Mouse (Mus musculus): Measurements from ENCODE around the gene Taar8a. TPM values are rescaled to one million over a fixed set of nuclear protein-coding genes. Genes with fewer than 3 reads are reported as not detected.

Gene Taar8a
- not detected for polyA plus RNA-seq (2014; fragmentation: Illumina TruSeq; extraction: RNeasy Lipid Tissue Mini Kit (QIAGEN cat#74804); ENCODE audit: low read depth, low replicate concordance)

DNA sequence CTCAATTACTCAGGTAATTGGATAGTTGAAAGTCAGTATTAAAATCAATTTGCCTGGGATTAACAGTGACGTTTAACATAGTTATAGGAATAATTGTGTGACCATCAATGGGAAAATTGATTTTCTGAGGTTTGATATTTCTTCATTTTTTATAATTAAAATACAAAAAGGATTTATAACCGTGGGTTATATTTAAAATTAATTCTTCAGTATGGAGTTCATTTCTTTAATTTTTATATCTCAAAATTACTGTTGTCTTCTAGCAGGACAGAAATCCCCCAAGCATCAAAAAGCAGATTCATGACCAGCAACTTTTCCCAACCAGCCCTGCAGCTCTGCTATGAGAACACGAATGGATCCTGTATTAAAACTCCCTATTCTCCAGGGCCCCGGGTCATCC lies at the start of gene Taar8a:
Taar8a (plus strand) TSS at position 301 of the 400 bp plus-strand sequence.

GRCm38 (mm10) chr10:24026922-24027321 lies 49.4 kb upstream of the Taar8a start, which contains the start of gene Taar7d:
Gene Taar7d, plus strand, starts transcription at chr10:24027222.

GRCm38 (mm10) chr10:24037314-24037713 lies 39.0 kb upstream of the Taar8a start, which contains the start of gene Taar7e:
Gene Taar7e, plus strand, starts transcription at chr10:24037614.

DNA sequence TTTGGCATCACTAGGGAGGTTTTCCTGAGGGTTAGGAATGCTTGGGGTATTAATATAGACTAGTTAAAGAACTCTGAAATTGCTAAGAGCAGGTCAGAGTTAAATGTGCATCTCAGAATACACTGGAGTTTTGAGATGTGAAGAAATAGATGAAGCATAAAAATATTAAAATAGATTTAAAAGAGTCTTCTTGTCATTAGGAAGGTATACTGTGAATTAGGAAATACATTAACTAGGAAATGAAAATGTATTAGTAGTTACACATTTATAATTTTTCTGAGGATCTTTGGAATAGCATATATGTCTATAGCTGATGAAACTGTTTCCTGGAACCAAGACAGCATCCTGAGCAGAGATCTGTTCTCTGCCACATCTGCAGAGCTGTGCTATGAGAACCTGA lies 27.1 kb upstream of the Taar8a start, which contains the start of gene Taar7f:
Taar7f (plus strand) TSS at position 301 of the 400 bp plus-strand sequence.

DNA sequence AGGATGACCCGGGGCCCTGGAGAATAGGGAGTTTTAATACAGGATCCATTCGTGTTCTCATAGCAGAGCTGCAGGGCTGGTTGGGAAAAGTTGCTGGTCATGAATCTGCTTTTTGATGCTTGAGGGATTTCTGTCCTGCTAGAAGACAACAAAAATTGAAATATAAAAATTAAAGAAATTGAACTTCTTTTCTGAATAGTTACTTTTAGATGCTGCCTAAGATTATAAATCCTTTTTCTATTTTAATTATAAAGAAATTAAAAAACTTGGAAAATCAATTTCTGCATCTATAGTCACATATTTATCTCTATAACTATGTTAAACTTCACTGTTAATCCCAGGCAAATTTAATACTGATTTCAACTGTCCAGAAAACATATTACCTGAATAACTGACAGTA lies 15.9 kb downstream of the Taar8a start, which contains the start of gene Taar8b:
Taar8b (minus strand) TSS at position 101 of the 400 bp plus-strand sequence.

GRCm38 (mm10) chr10:24101812-24102211 lies 25.5 kb downstream of the Taar8a start, which contains the start of gene Taar8c:
Gene Taar8c, minus strand, starts transcription at chr10:24101912.

DNA sequence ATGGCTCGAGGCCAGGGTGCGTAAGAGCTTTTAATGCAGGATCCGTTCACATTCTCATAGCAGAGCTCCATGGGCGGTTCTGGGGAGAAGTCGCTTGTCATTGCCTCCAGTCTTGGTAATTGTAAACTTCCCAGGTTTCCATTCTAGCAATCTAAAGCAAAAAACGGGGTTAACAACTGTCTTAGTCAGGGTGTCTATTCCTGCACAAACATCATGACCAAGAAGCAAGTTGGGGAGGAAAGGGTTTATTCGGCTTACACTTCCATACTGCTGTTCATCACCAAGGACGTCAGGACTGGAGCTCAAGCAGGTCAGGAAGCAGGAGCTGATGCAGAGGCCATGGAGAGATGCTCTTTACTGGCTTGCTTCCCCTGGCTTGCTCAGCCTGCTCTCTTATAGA lies 33.1 kb downstream of the Taar8a start, which contains the start of gene Taar9:
Taar9 (minus strand) TSS at position 101 of the 400 bp plus-strand sequence.

Other genes starting within 250 kb of the Taar8a start
- 15.5 TPM for gene Vnn3, start 225.0 kb upstream of the Taar8a start, polyA plus RNA-seq (2014; fragmentation: Illumina TruSeq; extraction: RNeasy Lipid Tissue Mini Kit (QIAGEN cat#74804); ENCODE audit: low read depth, low replicate concordance)
- 5.6 TPM for gene Vnn1, start 181.8 kb upstream of the Taar8a start, polyA plus RNA-seq (2014; fragmentation: Illumina TruSeq; extraction: RNeasy Lipid Tissue Mini Kit (QIAGEN cat#74804); ENCODE audit: low read depth, low replicate concordance)
- not detected for gene Taar1, start 156.1 kb upstream of the Taar8a start, polyA plus RNA-seq (2014; fragmentation: Illumina TruSeq; extraction: RNeasy Lipid Tissue Mini Kit (QIAGEN cat#74804); ENCODE audit: low read depth, low replicate concordance)
- gene Taar2, start 137.9 kb upstream of the Taar8a start, polyA plus RNA-seq (2014; fragmentation: Illumina TruSeq; extraction: RNeasy Lipid Tissue Mini Kit (QIAGEN cat#74804); ENCODE audit: low read depth, low replicate concordance), result not detected
- gene Taar3, start 126.9 kb upstream of the Taar8a start, polyA plus RNA-seq (2014; fragmentation: Illumina TruSeq; extraction: RNeasy Lipid Tissue Mini Kit (QIAGEN cat#74804); ENCODE audit: low read depth, low replicate concordance), result not detected
- gene Taar4, start 116.0 kb upstream of the Taar8a start, polyA plus RNA-seq (2014; fragmentation: Illumina TruSeq; extraction: RNeasy Lipid Tissue Mini Kit (QIAGEN cat#74804); ENCODE audit: low read depth, low replicate concordance), result not detected
- gene Taar5, start 105.8 kb upstream of the Taar8a start, polyA plus RNA-seq (2014; fragmentation: Illumina TruSeq; extraction: RNeasy Lipid Tissue Mini Kit (QIAGEN cat#74804); ENCODE audit: low read depth, low replicate concordance), result not detected
- not detected for gene Taar6, start 90.9 kb upstream of the Taar8a start, polyA plus RNA-seq (2014; fragmentation: Illumina TruSeq; extraction: RNeasy Lipid Tissue Mini Kit (QIAGEN cat#74804); ENCODE audit: low read depth, low replicate concordance)
- not detected for gene Taar7a, start 83.0 kb upstream of the Taar8a start, polyA plus RNA-seq (2014; fragmentation: Illumina TruSeq; extraction: RNeasy Lipid Tissue Mini Kit (QIAGEN cat#74804); ENCODE audit: low read depth, low replicate concordance)
- not detected for gene Taar7b, start 76.6 kb upstream of the Taar8a start, polyA plus RNA-seq (2014; fragmentation: Illumina TruSeq; extraction: RNeasy Lipid Tissue Mini Kit (QIAGEN cat#74804); ENCODE audit: low read depth, low replicate concordance)
- not detected for gene Taar7d, start 49.3 kb upstream of the Taar8a start, polyA plus RNA-seq (2014; fragmentation: Illumina TruSeq; extraction: RNeasy Lipid Tissue Mini Kit (QIAGEN cat#74804); ENCODE audit: low read depth, low replicate concordance)
- gene Taar7e, start 38.9 kb upstream of the Taar8a start, polyA plus RNA-seq (2014; fragmentation: Illumina TruSeq; extraction: RNeasy Lipid Tissue Mini Kit (QIAGEN cat#74804); ENCODE audit: low read depth, low replicate concordance), result not detected
- gene Taar7f, start 27.0 kb upstream of the Taar8a start, polyA plus RNA-seq (2014; fragmentation: Illumina TruSeq; extraction: RNeasy Lipid Tissue Mini Kit (QIAGEN cat#74804); ENCODE audit: low read depth, low replicate concordance), result not detected
- gene Taar8b, start 15.8 kb downstream of the Taar8a start, polyA plus RNA-seq (2014; fragmentation: Illumina TruSeq; extraction: RNeasy Lipid Tissue Mini Kit (QIAGEN cat#74804); ENCODE audit: low read depth, low replicate concordance), result not detected
- gene Taar8c, start 25.4 kb downstream of the Taar8a start, polyA plus RNA-seq (2014; fragmentation: Illumina TruSeq; extraction: RNeasy Lipid Tissue Mini Kit (QIAGEN cat#74804); ENCODE audit: low read depth, low replicate concordance), result not detected
- not detected for gene Taar9, start 33.0 kb downstream of the Taar8a start, polyA plus RNA-seq (2014; fragmentation: Illumina TruSeq; extraction: RNeasy Lipid Tissue Mini Kit (QIAGEN cat#74804); ENCODE audit: low read depth, low replicate concordance)
- gene Stx7, start 72.8 kb downstream of the Taar8a start, polyA plus RNA-seq (2014; fragmentation: Illumina TruSeq; extraction: RNeasy Lipid Tissue Mini Kit (QIAGEN cat#74804); ENCODE audit: low read depth, low replicate concordance), result 106 TPM
- gene Moxd1, start 147.0 kb downstream of the Taar8a start, polyA plus RNA-seq (2014; fragmentation: Illumina TruSeq; extraction: RNeasy Lipid Tissue Mini Kit (QIAGEN cat#74804); ENCODE audit: low read depth, low replicate concordance), result 3.6 TPM